Mouse (Mus musculus): ENCODE data around the gene H2-T3.
"Not testable (repeated sequence)": the region's sequence is repeated elsewhere in the genome, so short reads cannot be mapped to it uniquely, and the experiment has no call there.

The H2-T3 gene

GRCm38 (mm10) chr17:36190169-36190507, at the start of gene H2-T3:
H2-T3 (minus strand) TSS chr17:36190287.
- DNase-seq (ENCODE audit: low read depth, low spot score): no peak

DNA sequence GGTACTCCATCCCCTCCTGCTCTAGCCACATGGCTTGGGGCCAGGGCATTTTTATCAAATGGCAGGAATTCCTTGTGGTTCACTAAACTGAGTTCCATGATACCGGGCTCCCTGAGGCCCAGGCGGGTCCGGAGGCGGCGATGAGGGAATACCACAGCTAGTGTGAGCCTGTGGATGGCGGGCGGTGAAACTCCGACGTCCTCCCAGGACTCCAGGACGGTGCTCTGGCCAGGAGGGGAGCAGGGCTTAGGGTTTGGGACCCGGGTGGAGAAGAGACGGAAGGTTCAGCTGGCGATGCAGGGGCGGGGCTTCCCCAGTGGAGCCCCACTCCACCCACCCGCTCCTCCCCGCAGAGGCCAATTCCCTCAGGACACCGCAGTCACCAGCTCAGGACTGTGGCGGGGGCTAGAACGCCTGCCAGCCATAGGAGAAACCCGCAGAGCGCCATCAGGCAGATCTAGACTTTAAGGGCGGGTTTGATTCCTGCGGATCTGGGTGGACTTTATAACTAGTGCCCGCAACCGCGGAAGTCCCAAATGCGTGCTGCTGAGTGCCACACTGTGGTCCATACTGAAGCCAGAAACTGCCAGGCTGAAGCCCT, 47.3 kb upstream of the H2-T3 start:
- no peak for DNase-seq (ENCODE audit: low read depth, low spot score)

DNA sequence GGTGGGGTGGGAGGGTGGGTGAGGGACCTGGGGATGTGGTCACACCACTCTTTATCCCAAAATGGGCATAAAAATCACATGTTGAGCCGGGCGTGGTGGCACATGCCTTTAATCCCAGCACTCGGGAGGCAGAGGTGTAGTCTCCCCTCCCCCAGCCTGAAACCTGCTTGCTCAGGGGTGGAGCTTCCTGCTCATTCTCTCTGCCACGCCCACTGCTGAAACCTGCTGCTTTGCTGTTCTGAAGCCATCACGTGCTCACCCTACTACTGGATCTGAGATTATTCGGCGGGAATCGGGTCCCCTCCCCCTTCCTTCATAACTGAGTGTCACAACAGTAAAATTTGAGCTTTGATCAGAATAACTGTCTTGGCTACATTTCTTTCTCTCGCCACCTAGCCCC, 45.2 kb upstream of the H2-T3 start:
- DNase-seq (ENCODE audit: low read depth, low spot score): not testable (repeated sequence)

- no peak for DNase-seq (ENCODE audit: low read depth, low spot score)
These were observed 43.5 kb upstream of the H2-T3 start for GRCm38 (mm10) chr17:36233572-36233971.

- DNase-seq (ENCODE audit: low read depth, low spot score): peak; percentile 79
These were observed 41.2 kb upstream of the H2-T3 start for GRCm38 (mm10) chr17:36231318-36231717.

DNA sequence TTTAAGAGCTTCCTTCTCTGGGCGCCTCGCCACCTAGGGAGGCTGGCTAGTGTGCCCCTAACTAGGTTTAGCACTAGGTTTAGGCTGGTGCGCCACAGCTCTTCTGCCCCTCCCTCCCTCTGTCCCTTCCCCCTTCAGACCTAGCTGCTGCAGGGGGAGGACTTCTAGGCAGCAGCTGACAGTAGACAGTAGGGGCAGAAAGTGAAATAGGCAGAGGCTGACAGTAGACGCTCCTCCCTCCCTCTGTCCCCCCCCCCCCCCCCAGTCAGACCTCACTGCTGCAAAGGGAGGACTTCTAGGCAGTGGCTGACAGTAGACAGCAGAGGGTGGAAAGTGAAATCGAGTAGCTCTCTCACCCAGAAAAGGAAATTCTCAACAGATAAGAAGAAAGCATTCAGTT, 39.0 kb upstream of the H2-T3 start:
- DNase-seq (ENCODE audit: low read depth, low spot score): no peak

DNA sequence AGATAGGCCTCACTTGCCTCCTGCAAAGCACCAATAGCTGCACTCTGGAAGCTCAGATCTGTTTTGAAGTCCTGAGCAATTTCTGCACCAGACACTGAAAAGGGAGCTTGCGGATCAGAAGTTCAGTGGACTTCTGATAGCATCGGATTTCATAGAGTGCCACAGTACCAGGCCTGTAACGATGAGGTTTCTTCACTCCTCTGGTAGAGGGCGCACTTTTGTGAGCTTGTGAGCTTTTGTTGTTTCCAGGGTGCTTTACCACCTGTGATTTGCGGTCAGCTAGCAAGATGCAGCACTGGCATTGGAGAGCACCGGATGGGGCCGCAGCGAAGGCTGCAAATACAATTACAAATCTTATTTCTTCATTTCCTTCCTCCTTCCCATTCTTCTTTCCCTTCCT, 36.8 kb upstream of the H2-T3 start:
- no peak for DNase-seq (ENCODE audit: low read depth, low spot score)

- no peak for DNase-seq (ENCODE audit: low read depth, low spot score)
These were observed 35.2 kb upstream of the H2-T3 start for GRCm38 (mm10) chr17:36225231-36225824.

DNA sequence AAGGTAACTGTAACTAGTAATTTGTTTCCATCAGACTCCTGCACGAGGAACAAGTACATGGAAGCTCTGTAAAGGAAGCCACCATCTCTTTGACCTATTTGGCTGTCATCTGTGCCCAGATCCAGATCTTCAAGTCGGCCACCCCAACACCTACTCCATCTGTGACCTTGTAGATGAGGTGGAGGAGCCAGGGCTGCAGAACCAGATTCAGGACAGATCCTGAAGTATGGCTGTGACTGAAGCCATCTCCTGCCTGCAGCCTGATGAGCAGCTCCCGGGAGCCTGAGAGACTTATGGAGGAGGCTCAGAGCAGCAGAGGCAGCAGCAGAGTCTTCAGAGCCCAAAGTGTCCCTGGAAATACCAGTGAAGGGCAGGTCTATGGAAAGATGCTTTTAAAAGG, 34.4 kb upstream of the H2-T3 start:
- DNase-seq (ENCODE audit: low read depth, low spot score): no peak

DNA sequence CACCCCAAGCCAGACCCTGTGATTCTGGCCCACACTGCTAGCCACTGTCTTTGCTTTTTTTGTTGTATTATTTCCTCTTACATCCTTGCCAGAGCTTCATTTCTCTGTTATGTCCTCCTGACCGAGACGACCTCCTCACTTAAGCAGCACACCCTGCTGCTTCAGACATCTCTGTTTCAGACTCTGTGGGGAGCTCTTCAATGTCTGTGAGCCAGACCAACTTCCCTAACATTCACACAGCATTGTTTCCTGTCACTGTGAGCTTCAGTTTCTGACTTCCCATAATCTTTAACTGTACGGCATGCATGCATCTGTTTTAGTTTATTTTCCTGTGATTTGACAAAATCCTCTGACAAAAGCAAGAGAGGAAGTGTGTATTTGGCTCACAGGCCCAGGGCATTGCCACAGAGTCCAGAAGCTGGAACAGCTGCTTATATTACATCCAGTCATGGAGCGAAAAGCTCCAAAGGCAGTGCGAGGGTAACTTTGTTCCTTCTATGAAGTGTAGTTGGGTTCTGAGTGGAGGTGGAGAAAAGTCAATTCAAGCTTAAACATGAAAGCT, 28.6 kb upstream of the H2-T3 start:
- DNase-seq (ENCODE audit: low read depth, low spot score): no peak

DNA sequence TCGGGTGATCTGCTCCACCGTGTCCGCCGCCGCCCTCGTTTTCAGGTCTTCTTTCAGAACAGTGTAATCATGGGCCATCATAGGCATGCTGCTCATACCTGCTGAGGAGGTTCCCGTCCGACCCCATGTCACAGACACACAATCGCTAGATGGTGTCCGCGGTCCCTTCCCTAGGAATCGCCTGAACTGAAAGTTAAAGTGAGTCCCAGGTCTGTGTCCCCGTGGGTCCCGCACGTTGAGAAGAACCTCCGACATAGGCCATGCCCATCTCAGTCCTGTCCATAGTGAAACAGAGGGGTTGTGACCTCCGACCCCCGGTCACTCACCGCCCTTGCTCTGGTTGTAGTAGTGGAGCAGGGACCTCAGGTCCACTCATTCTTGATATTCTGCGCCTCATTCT, 25.5 kb upstream of the H2-T3 start:
- DNase-seq (ENCODE audit: low read depth, low spot score): no peak

GRCm38 (mm10) chr17:36206846-36207245, 16.8 kb upstream of the H2-T3 start:
- DNase-seq (ENCODE audit: low read depth, low spot score): no peak

- no peak for DNase-seq (ENCODE audit: low read depth, low spot score)
These were observed 15.8 kb upstream of the H2-T3 start for GRCm38 (mm10) chr17:36205862-36206261.

- DNase-seq (ENCODE audit: low read depth, low spot score): no peak
These were observed 15.4 kb upstream of the H2-T3 start for GRCm38 (mm10) chr17:36205456-36205855.

- DNase-seq (ENCODE audit: low read depth, low spot score): no peak
These were observed 11.8 kb upstream of the H2-T3 start for GRCm38 (mm10) chr17:36201851-36202250.

- DNase-seq (ENCODE audit: low read depth, low spot score): no peak
These were observed 8.2 kb upstream of the H2-T3 start for GRCm38 (mm10) chr17:36198317-36198716.

- no peak for DNase-seq (ENCODE audit: low read depth, low spot score)
These were observed 4.4 kb upstream of the H2-T3 start for GRCm38 (mm10) chr17:36194471-36194870.

GRCm38 (mm10) chr17:36193546-36194141, 3.6 kb upstream of the H2-T3 start:
- DNase-seq (ENCODE audit: low read depth, low spot score): peak; percentile 76

- no peak for DNase-seq (ENCODE audit: low read depth, low spot score)
These were observed 2.3 kb upstream of the H2-T3 start for GRCm38 (mm10) chr17:36192371-36192770.

- DNase-seq (ENCODE audit: low read depth, low spot score): no peak
These were observed 457 bp downstream of the H2-T3 start for GRCm38 (mm10) chr17:36189491-36190168.

DNA sequence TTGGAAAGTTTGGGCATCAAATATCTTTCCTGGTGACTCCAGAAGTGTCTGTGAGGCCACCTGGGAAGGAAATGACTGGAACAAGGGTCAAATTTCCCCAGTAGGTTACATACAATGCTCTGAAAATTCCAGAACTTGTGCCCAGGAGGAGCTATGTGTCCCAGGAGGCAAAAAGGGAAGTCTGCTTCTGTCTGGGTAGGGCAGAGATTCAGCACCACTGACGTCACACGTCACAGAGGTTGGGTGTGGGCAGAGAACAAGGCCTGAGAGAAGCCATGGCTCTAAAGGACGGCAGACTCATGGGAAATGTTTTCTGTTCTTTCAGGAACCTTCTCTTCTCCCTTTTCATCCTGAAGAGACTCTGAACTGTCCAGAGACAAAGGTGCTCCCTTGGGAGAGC, 2.5 kb downstream of the H2-T3 start:
- DNase-seq (ENCODE audit: low read depth, low spot score): no peak

DNA sequence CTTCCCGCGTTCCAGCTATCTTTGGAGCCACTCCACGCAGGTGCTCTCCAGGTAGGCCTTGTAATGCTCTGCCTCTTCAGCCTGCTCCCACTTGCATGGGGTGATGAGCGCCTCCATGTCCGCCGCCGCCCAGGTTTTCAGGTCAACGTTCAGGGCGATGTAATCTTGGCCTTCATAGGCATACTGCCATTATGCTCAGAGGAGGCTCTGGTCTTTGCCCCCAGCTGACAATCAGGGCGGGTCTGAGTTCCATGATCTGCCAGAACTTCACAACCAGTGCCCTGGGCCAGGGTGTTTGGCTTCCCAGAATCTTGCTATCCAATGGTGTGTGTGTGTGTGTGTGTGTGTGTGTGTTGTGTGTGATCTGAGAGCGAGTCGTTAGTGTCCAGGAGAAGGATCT, 7.9 kb downstream of the H2-T3 start:
- no peak for DNase-seq (ENCODE audit: low read depth, low spot score)

DNA sequence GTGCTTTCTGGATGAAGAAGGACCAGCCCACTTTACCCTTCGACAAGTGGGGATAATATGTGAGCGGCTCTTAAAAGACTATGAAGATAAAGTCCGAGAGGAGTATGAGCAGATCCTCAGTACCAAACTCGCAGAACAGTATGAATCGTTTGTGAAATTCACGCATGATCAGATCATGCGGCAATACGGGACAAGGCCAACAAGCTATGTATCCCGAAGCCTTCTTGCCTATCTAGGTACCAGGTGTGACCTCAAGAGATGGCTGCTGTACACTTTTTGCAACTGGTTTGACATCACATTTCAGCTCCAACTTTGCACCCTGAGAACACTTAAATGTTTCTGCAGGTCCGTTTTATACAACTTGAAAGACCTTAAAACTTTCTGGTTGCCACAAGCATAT, 10.6 kb downstream of the H2-T3 start:
- not testable (repeated sequence) for DNase-seq (ENCODE audit: low read depth, low spot score)

Measured in retina, postnatal 7 days (tissue).